7 mouse cellular contexts compared by ENCODE assay signal in genomic region chr7:120677764-120678531, GRCm38 (mm10). TPM values are rescaled to one million over a fixed set of nuclear protein-coding genes. Genes with fewer than 3 reads are reported as not detected.
DNase-seq lines count a peak whose midpoint lies in the region; ATAC-seq lines count a peak whose summit lies in the region.

No protein-coding gene starts in this region.

- H3K27me3 ChIP-seq in intestine, embryonic 14.5 days (replicated peaks; ENCODE audit: control insufficient read depth, insufficient read depth, low read length) = no peaks in the 10 kb centered on the region
- H3K27me3 ChIP-seq in limb, embryonic 11.5 days (ENCODE audit: control insufficient read depth, insufficient read depth, low read length) = no peaks in the 10 kb centered on the region
- no peaks in the 10 kb centered on the region for H3K27me3 ChIP-seq in midbrain, embryonic 13.5 days

- H3K36me3 ChIP-seq in intestine, embryonic 14.5 days (ENCODE audit: control insufficient read depth, insufficient read depth, low read length) = no peaks in the 10 kb centered on the region
- H3K36me3 ChIP-seq in limb, embryonic 11.5 days (ENCODE audit: control insufficient read depth, insufficient read depth, low read length) = no peaks in the 10 kb centered on the region
- no peaks in the 10 kb centered on the region; the same call in 1 of the 2 replicates for H3K36me3 ChIP-seq in midbrain, embryonic 13.5 days

- H3K9ac ChIP-seq in intestine, embryonic 14.5 days (ENCODE audit: low read length) = peak overlapping the region; percentile 91
- peak overlapping the region; percentile 90 for H3K9ac ChIP-seq in limb, embryonic 11.5 days (ENCODE audit: low read length)
- peak overlapping the region; percentile 94 for H3K9ac ChIP-seq in midbrain, embryonic 13.5 days (replicated peaks)

- peak; percentile 44 for ATAC-seq in activated CD4-positive, CD25-positive, alpha-beta regulatory T cell, adult 4 months
- peak; percentile 72 for ATAC-seq in intestine, embryonic 14.5 days (replicated peaks; ENCODE audit: low FRiP score, low TSS enrichment, low read depth)
- ATAC-seq in limb, embryonic 11.5 days (ENCODE audit: insufficient number of reproducible peaks, low FRiP score, low TSS enrichment, low read depth) = peak; percentile 56; the same call in 1 of the 2 replicates
- peak; percentile 81 for ATAC-seq in midbrain, embryonic 13.5 days

- peak; percentile 57 to 64 for DNase-seq in cerebellum, postnatal 14 days
- peak; percentile 47 for DNase-seq in gastrocnemius, postnatal 10 days
- DNase-seq in intestine, embryonic 14.5 days (ENCODE audit: low spot score) = peak; percentile 64
- peak; percentile 66 for DNase-seq in limb, embryonic 11.5 days (ENCODE audit: low spot score)
- peak; percentile 14 to 18 for DNase-seq in spleen, postnatal 14 days (ENCODE audit: low spot score in 2 of 2)

- peaks cover 21% of the 10 kb centered on the region for H3K4me1 ChIP-seq in intestine, embryonic 14.5 days (replicated peaks; ENCODE audit: control insufficient read depth, insufficient read depth, low read length)
- H3K4me1 ChIP-seq in limb, embryonic 11.5 days (ENCODE audit: control insufficient read depth, insufficient read depth, low read length) = peaks cover 3% of the 10 kb centered on the region; the same call in 1 of the 2 replicates
- H3K4me1 ChIP-seq in midbrain, embryonic 13.5 days (replicated peaks) = peaks cover 37% of the 10 kb centered on the region

- WGBS in intestine, embryonic 14.5 days = 2% methylated on average over 41 of the region's 42 CpGs
- 1% methylated on average over 42 of the region's 42 CpGs for WGBS in limb, embryonic 11.5 days
- 2% methylated on average over 42 of the region's 42 CpGs for WGBS in midbrain, embryonic 13.5 days

- peak overlapping the region; percentile 61 for H3K4me2 ChIP-seq in intestine, embryonic 14.5 days (ENCODE audit: low read length)
- H3K4me2 ChIP-seq in limb, embryonic 11.5 days (ENCODE audit: low read depth, severe bottlenecking) = peak overlapping the region; percentile 78
- H3K4me2 ChIP-seq in midbrain, embryonic 13.5 days (replicated peaks) = peak overlapping the region; percentile 87

- H3K27ac ChIP-seq in intestine, embryonic 14.5 days (ENCODE audit: low read depth) = 0 out of 2 replicates have a peak overlapping the region, but pooled peaks have one; percentile 73
- H3K27ac ChIP-seq in limb, embryonic 11.5 days (replicated peaks; ENCODE audit: low read depth, low read length) = 0 out of 2 replicates have a peak overlapping the region, but pooled peaks have one; percentile 58
- H3K27ac ChIP-seq in midbrain, embryonic 13.5 days = peak overlapping the region; percentile 81

- peak overlapping the region; percentile 93 for H3K4me3 ChIP-seq in intestine, embryonic 14.5 days (ENCODE audit: low read depth, low read length)
- H3K4me3 ChIP-seq in limb, embryonic 11.5 days (ENCODE audit: low read depth, low read length) = peak overlapping the region; percentile 87
- peak overlapping the region; percentile 92 for H3K4me3 ChIP-seq in midbrain, embryonic 13.5 days (replicated peaks)

- no peaks in the 10 kb centered on the region for H3K9me3 ChIP-seq in intestine, embryonic 14.5 days (ENCODE audit: control insufficient read depth, low read length)
- H3K9me3 ChIP-seq in limb, embryonic 11.5 days (ENCODE audit: control insufficient read depth, low read length) = no peaks in the 10 kb centered on the region
- no peaks in the 10 kb centered on the region for H3K9me3 ChIP-seq in midbrain, embryonic 13.5 days

RNA-seq across cellular contexts. Expression of gene Mosmo, which starts 0.5 kb away (rescaled TPM):
- polyA plus RNA-seq in activated CD4-positive, CD25-positive, alpha-beta regulatory T cell, adult 4 months (2017; shearing (Covaris generic)) = 1 to 10 TPM; 5.8 to 7.8 TPM
- 10 to 100 TPM; 19.6 to 20.9 TPM for total RNA-seq in gastrocnemius, postnatal 10 days (2021)
- 13.1 and 15.1 TPM in 2 replicates for polyA plus RNA-seq in intestine, embryonic 14.5 days (2014; fragmentation: Nextera tagmentation; extraction: Ambion mirVana)
- 15.8 and 18.1 TPM in 2 replicates for polyA plus RNA-seq in limb, embryonic 11.5 days (2014; fragmentation: Nextera tagmentation; extraction: Ambion mirVana)
- 13.9 and 14.9 TPM in 2 replicates for polyA plus RNA-seq in midbrain, embryonic 13.5 days (2015; fragmentation: Nextera tagmentation; extraction: Ambion mirVana)

RNA-seq across cellular contexts. Expression of gene Pdzd9, which starts 7.8 kb away (rescaled TPM):
- under 1 TPM; 0.38 to 0.98 TPM for polyA plus RNA-seq in activated CD4-positive, CD25-positive, alpha-beta regulatory T cell, adult 4 months (2017; shearing (Covaris generic))
- not detected for total RNA-seq in gastrocnemius, postnatal 10 days (2021)
- 0.37 and 0.44 TPM in 2 replicates for polyA plus RNA-seq in intestine, embryonic 14.5 days (2014; fragmentation: Nextera tagmentation; extraction: Ambion mirVana)
- 0.41 and 0.70 TPM in 2 replicates for polyA plus RNA-seq in limb, embryonic 11.5 days (2014; fragmentation: Nextera tagmentation; extraction: Ambion mirVana)
- polyA plus RNA-seq in midbrain, embryonic 13.5 days (2015; fragmentation: Nextera tagmentation; extraction: Ambion mirVana) = 0.48 and 0.72 TPM in 2 replicates

RNA-seq across cellular contexts. Expression of gene Uqcrc2, which starts 43.0 kb away (rescaled TPM):
- polyA plus RNA-seq in activated CD4-positive, CD25-positive, alpha-beta regulatory T cell, adult 4 months (2017; shearing (Covaris generic)) = 100 to 1,000 TPM; 243 TPM
- total RNA-seq in gastrocnemius, postnatal 10 days (2021) = 100 to 1,000 TPM; 400 to 498 TPM
- 235 and 246 TPM in 2 replicates for polyA plus RNA-seq in intestine, embryonic 14.5 days (2014; fragmentation: Nextera tagmentation; extraction: Ambion mirVana)
- 206 and 216 TPM in 2 replicates for polyA plus RNA-seq in limb, embryonic 11.5 days (2014; fragmentation: Nextera tagmentation; extraction: Ambion mirVana)
- polyA plus RNA-seq in midbrain, embryonic 13.5 days (2015; fragmentation: Nextera tagmentation; extraction: Ambion mirVana) = 195 and 203 TPM in 2 replicates

Comparison
In these comparisons a context has a peak if more than half of its experiments do, and no peak if none do; other contexts are left out.
1. Peak in every context shown above with its lines: DNase-seq, ATAC-seq, H3K4me3 ChIP-seq and H3K27ac ChIP-seq.
2. DNase-seq: peak in every context shown above with its lines; median percentile 66 in limb, embryonic 11.5 days; 64 in intestine, embryonic 14.5 days; 60 in cerebellum, postnatal 14 days; 47 in gastrocnemius, postnatal 10 days; 16 in spleen, postnatal 14 days.